Mouse (Mus musculus) adrenal gland, adult 18-20 months (tissue): Measurements from ENCODE around the gene Ucp3. TPM values are rescaled to one million over a fixed set of nuclear protein-coding genes. Genes with fewer than 3 reads are reported as not detected.

ENCODE experiments used
- DNase-seq, 2 experiments: peaks; one replicate each; pipeline ENCODE4 v3.0.0; 2021 to 2022; ENCODE audit warnings: low spot score in 2 of 2
- long read RNA-seq, 2 experiments: library from polyadenylated mRNA; stranded (forward); transcript quantifications; one replicate each; pipeline ENCODE4 v2.0.0; 2021
- total RNA-seq, 2 experiments: library from RNA; stranded (reverse); gene quantifications; 1 replicate in 1 of 2; 2 replicates in 1 of 2; pipeline ENCODE4 v1.2.3; 2021

Ucp3 gene
- total RNA-seq: 10 to 100 TPM; 19.5 to 30.1 TPM
- long read RNA-seq, experiment 1, transcript Ucp3-201 (7 exons, 2,448 nt): major isoform, 25 of 32 reads
- long read RNA-seq, experiment 1, partial matches to known transcripts: 1 of 32 reads
- long read RNA-seq, experiment 1, other reads (novel, unspliced or antisense): 4 of 32 reads
- long read RNA-seq, experiment 2, transcript Ucp3-201 (7 exons, 2,448 nt): major isoform, 60 of 79 reads
- long read RNA-seq, experiment 2, partial matches to known transcripts: 5 of 79 reads
- long read RNA-seq, experiment 2, other reads (novel, unspliced or antisense): 13 of 79 reads

GRCm38 (mm10) chr7:100472777-100473176, at the start of gene Ucp3:
TSS of gene Ucp3 (plus strand) at chr7:100472990.
- no peak for DNase-seq

- no peak for DNase-seq
Observed at GRCm38 (mm10) chr7:100425795-100426194, 47.0 kb upstream of the Ucp3 start.

GRCm38 (mm10) chr7:100429102-100429501, 43.7 kb upstream of the Ucp3 start:
- DNase-seq: peak; percentile 39 to 46

- DNase-seq: no peak
Observed at GRCm38 (mm10) chr7:100429911-100430310, 42.9 kb upstream of the Ucp3 start.

- no peak for DNase-seq
Observed at GRCm38 (mm10) chr7:100431103-100431502, 41.7 kb upstream of the Ucp3 start.

GRCm38 (mm10) chr7:100433295-100433694, 39.5 kb upstream of the Ucp3 start:
- no peak for DNase-seq

- no peak for DNase-seq
Observed at GRCm38 (mm10) chr7:100443728-100444127, 29.1 kb upstream of the Ucp3 start.

GRCm38 (mm10) chr7:100446271-100446670, 26.5 kb upstream of the Ucp3 start:
- DNase-seq: no peak

GRCm38 (mm10) chr7:100448530-100448929, 24.3 kb upstream of the Ucp3 start:
- DNase-seq: no peak

GRCm38 (mm10) chr7:100448985-100449384, 23.8 kb upstream of the Ucp3 start:
- no peak for DNase-seq

GRCm38 (mm10) chr7:100458153-100458552, 14.6 kb upstream of the Ucp3 start:
- DNase-seq: no peak

GRCm38 (mm10) chr7:100459862-100460261, 12.9 kb upstream of the Ucp3 start:
- no peak for DNase-seq

GRCm38 (mm10) chr7:100461621-100462151, 11.1 kb upstream of the Ucp3 start:
- peak; percentile 50 to 68 for DNase-seq

- no peak for DNase-seq
Observed at GRCm38 (mm10) chr7:100463194-100463593, 9.6 kb upstream of the Ucp3 start.

- no peak for DNase-seq
Observed at GRCm38 (mm10) chr7:100463757-100464156, 9.0 kb upstream of the Ucp3 start.

GRCm38 (mm10) chr7:100464248-100464647, 8.5 kb upstream of the Ucp3 start:
- no peak for DNase-seq

GRCm38 (mm10) chr7:100465248-100465647, 7.5 kb upstream of the Ucp3 start:
- DNase-seq: no peak

- peak; percentile 61 to 76 for DNase-seq
Observed at GRCm38 (mm10) chr7:100465656-100466309, 7.0 kb upstream of the Ucp3 start.

- DNase-seq: no peak
Observed at GRCm38 (mm10) chr7:100466781-100467510, 5.8 kb upstream of the Ucp3 start.

- DNase-seq: no peak
Observed at GRCm38 (mm10) chr7:100468761-100469160, 4.0 kb upstream of the Ucp3 start.

GRCm38 (mm10) chr7:100469502-100469901, 3.3 kb upstream of the Ucp3 start:
- DNase-seq: no peak
